Mouse (Mus musculus): Measurements from ENCODE around the gene Rab6a. TPM values are rescaled to one million over a fixed set of nuclear protein-coding genes. Genes with fewer than 3 reads are reported as not detected.
"Not testable (repeated sequence)": the region's sequence is repeated elsewhere in the genome, so short reads cannot be mapped to it uniquely, and the experiment has no call there.

The Rab6a gene
- polyA plus RNA-seq (2012; ENCODE audit: insufficient read depth, insufficient read length, missing spikeins) = 56.8 and 70.0 TPM in 2 replicates

GRCm38 (mm10) chr7:100607214-100608129, at the start of gene Rab6a:
TSS of gene Rab6a (plus strand) at chr7:100607410.
- H3K4me1 ChIP-seq (ENCODE audit: control insufficient read depth, insufficient read depth, insufficient read length, low read length) = no peaks in the 10 kb centered on the region
- H3K27ac ChIP-seq (replicated peaks; ENCODE audit: low read depth, low read length) = peak within 1 kb of the TSS; percentile 83
- H3K4me3 ChIP-seq (ENCODE audit: insufficient read depth, low read depth, low read length) = peak within 1 kb of the TSS; percentile 84

GRCm38 (mm10) chr7:100559331-100559730, 47.9 kb upstream of the Rab6a start:
- Histone ChIP-seq H3K4me1 (ENCODE audit: control insufficient read depth, insufficient read depth, insufficient read length, low read length) (no peaks in the 10 kb centered on the region), H3K27ac (replicated peaks; ENCODE audit: low read depth, low read length) (no peak overlapping the region), H3K4me3 (ENCODE audit: insufficient read depth, low read depth, low read length) (no peak overlapping the region)

- no peaks in the 10 kb centered on the region for H3K4me1 ChIP-seq (ENCODE audit: control insufficient read depth, insufficient read depth, insufficient read length, low read length)
- H3K27ac ChIP-seq (replicated peaks; ENCODE audit: low read depth, low read length) = peak overlapping the region; percentile 54
- H3K4me3 ChIP-seq (ENCODE audit: insufficient read depth, low read depth, low read length) = no peak overlapping the region
Observed at GRCm38 (mm10) chr7:100561861-100562587, 45.2 kb upstream of the Rab6a start.

DNA sequence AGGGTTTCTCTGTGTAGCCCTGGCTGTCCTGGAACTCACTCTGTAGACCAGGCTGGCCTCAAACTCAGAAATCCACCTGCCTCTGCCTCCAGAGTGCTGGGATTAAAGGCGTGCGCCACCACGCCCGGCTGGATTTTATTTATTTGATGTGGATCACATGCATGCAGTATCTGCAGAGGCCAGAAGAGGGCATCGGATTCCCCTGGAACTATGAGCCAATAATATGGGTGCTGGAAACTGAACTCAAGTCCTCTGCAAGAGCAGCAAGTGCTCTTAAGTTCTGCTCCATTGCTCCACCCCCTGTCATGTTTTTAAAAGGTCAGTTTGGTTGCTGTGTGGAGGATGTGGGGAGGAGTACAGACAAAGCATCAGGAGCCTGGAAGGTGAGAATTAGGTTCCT, 40.0 kb upstream of the Rab6a start:
- H3K27ac ChIP-seq (replicated peaks; ENCODE audit: low read depth, low read length); H3K4me1 ChIP-seq (ENCODE audit: control insufficient read depth, insufficient read depth, insufficient read length, low read length): not testable (repeated sequence)

GRCm38 (mm10) chr7:100569907-100570306, 37.3 kb upstream of the Rab6a start:
- Histone ChIP-seq H3K4me3 (ENCODE audit: insufficient read depth, low read depth, low read length) (no peak overlapping the region), H3K4me1 (ENCODE audit: control insufficient read depth, insufficient read depth, insufficient read length, low read length) (no peaks in the 10 kb centered on the region)

More for the DNA sequence above, 40.0 kb upstream of the Rab6a start:
- not testable (repeated sequence) for H3K4me3 ChIP-seq (ENCODE audit: insufficient read depth, low read depth, low read length)

GRCm38 (mm10) chr7:100570930-100571715, 36.1 kb upstream of the Rab6a start:
- Histone ChIP-seq H3K4me3 (ENCODE audit: insufficient read depth, low read depth, low read length) (no peak overlapping the region), H3K27ac (replicated peaks; ENCODE audit: low read depth, low read length) (no peak overlapping the region), H3K4me1 (ENCODE audit: control insufficient read depth, insufficient read depth, insufficient read length, low read length) (no peaks in the 10 kb centered on the region)

More at GRCm38 (mm10) chr7:100569907-100570306, 37.3 kb upstream of the Rab6a start:
- no peak overlapping the region for H3K27ac ChIP-seq (replicated peaks; ENCODE audit: low read depth, low read length)

DNA sequence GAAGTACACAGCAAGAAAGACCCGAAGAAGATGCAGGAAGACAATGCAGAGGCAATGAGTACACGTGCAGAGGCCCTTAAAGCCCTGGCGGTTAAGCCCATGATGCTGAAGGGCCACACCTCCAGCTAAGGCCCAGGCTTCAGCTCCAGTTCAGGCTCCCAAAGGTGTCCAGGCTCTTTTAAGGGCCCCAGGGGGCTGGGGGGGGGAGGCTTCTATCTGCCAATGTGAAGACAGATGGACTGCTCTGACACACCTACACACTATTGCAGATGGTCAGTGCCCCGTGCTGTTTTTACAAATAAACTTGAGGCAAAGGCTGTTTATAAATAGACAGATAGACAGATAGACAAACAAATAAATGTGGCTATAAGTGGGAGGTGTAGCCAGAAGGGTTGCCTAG, 35.1 kb upstream of the Rab6a start:
- Histone ChIP-seq H3K27ac (replicated peaks; ENCODE audit: low read depth, low read length) (no peak overlapping the region), H3K4me3 (ENCODE audit: insufficient read depth, low read depth, low read length) (no peak overlapping the region), H3K4me1 (ENCODE audit: control insufficient read depth, insufficient read depth, insufficient read length, low read length) (no peaks in the 10 kb centered on the region)

DNA sequence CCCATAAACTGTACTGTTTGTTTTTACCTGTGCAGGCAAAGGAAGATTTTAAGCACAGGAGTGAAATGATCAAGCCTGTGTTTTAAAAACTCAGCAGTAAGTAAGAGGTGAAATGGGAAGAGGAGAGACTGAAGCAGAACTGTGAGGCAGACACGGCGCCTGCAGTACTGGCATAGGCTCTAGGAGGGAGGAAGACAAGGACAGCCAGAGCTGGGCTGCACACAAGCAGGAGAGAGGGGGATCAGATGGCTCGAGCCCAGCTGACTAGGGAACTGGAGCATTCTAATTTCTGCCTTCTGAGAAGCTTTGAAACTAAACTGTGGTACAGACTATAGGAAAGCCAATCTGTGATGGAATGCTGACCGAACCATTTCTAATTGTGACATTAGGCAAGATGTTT, 34.5 kb upstream of the Rab6a start:
- Histone ChIP-seq H3K4me3 (ENCODE audit: insufficient read depth, low read depth, low read length) (no peak overlapping the region), H3K4me1 (ENCODE audit: control insufficient read depth, insufficient read depth, insufficient read length, low read length) (no peaks in the 10 kb centered on the region), H3K27ac (replicated peaks; ENCODE audit: low read depth, low read length) (no peak overlapping the region)

DNA sequence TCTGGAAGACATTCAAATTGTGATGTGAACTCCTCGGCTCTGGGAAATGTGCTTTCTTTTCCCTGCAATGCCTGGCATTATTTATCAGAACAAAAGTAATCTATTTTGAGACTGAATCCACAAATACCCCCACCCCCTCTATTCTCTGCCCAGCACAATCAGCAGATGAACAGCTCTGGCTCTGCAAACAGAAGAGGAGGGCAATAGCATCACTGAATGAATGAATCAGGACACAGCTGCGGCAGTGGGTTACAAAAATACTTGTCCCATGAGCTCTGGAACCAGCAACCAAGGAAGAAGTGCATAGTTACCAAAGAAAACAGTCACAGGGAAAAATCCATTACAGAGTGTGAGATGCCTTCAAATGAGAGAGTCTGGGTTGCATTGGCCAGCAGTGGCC, 28.4 kb upstream of the Rab6a start:
- H3K4me3 ChIP-seq (ENCODE audit: insufficient read depth, low read depth, low read length) = no peak overlapping the region
- H3K4me1 ChIP-seq (ENCODE audit: control insufficient read depth, insufficient read depth, insufficient read length, low read length) = peaks cover 2% of the 10 kb centered on the region; the same call in 1 of the 2 replicates
- no peak overlapping the region for H3K27ac ChIP-seq (replicated peaks; ENCODE audit: low read depth, low read length)

DNA sequence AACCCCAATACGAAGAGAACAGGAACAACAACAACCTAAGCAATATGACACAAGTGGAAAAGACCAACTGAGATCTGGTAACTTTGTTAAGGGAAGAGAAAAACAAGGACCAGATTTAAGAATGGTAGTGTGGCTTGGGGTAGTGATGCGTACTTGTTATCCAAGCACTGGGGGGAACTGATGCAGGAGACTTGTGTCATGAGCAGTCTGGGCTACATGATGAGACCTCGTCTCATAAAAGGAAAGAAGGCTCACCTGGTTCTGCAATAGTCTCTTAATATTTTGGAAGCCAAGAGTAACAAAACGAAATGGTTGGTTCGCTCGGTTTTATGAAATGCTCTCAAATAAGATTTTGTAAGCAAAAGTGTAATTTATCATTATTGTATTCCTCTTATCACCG, 25.0 kb upstream of the Rab6a start:
- peak overlapping the region; percentile 84 for H3K4me3 ChIP-seq (ENCODE audit: insufficient read depth, low read depth, low read length)
- H3K27ac ChIP-seq (replicated peaks; ENCODE audit: low read depth, low read length) = no peak overlapping the region
- H3K4me1 ChIP-seq (ENCODE audit: control insufficient read depth, insufficient read depth, insufficient read length, low read length) = peaks cover 2% of the 10 kb centered on the region; the same call in 1 of the 2 replicates

DNA sequence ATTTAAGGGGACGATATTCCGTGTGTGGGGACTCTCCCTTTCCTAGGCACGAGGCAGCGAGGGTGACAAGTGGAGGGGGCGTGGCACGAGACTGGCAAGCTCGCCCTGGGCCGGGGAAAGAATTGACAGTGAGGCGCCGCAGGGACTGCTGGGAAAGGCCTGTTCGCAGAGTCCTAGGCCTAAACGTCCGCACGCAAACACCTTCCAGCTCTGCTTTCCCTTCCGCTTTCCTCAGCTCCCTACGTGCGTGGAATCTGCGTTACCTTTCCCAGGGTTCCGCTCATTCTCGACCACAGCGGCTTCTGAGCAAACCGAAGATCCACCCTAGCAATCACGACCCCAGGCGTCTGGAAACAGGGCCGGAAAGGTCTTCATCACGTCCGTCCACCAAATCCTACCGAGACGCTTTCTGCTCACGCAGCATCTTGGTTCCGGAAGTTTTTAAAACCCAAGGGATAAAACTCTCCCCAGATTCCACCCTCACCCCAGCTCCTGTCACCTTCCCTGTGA, 24.4 kb upstream of the Rab6a start:
- Histone ChIP-seq H3K4me1 (ENCODE audit: control insufficient read depth, insufficient read depth, insufficient read length, low read length) (peaks cover 2% of the 10 kb centered on the region; the same call in 1 of the 2 replicates), H3K27ac (replicated peaks; ENCODE audit: low read depth, low read length) (peak overlapping the region; percentile 97), H3K4me3 (ENCODE audit: insufficient read depth, low read depth, low read length) (peak overlapping the region; percentile 84)

- Histone ChIP-seq H3K27ac (replicated peaks; ENCODE audit: low read depth, low read length) (no peak overlapping the region), H3K4me1 (ENCODE audit: control insufficient read depth, insufficient read depth, insufficient read length, low read length) (no peaks in the 10 kb centered on the region), H3K4me3 (ENCODE audit: insufficient read depth, low read depth, low read length) (no peak overlapping the region)
Observed at GRCm38 (mm10) chr7:100589816-100590215, 17.4 kb upstream of the Rab6a start.

GRCm38 (mm10) chr7:100590504-100590844, 16.7 kb upstream of the Rab6a start:
- H3K4me1 ChIP-seq (ENCODE audit: control insufficient read depth, insufficient read depth, insufficient read length, low read length) = no peaks in the 10 kb centered on the region
- peak overlapping the region; percentile 95 for H3K4me3 ChIP-seq (ENCODE audit: insufficient read depth, low read depth, low read length)
- H3K27ac ChIP-seq (replicated peaks; ENCODE audit: low read depth, low read length) = peak overlapping the region; percentile 91

DNA sequence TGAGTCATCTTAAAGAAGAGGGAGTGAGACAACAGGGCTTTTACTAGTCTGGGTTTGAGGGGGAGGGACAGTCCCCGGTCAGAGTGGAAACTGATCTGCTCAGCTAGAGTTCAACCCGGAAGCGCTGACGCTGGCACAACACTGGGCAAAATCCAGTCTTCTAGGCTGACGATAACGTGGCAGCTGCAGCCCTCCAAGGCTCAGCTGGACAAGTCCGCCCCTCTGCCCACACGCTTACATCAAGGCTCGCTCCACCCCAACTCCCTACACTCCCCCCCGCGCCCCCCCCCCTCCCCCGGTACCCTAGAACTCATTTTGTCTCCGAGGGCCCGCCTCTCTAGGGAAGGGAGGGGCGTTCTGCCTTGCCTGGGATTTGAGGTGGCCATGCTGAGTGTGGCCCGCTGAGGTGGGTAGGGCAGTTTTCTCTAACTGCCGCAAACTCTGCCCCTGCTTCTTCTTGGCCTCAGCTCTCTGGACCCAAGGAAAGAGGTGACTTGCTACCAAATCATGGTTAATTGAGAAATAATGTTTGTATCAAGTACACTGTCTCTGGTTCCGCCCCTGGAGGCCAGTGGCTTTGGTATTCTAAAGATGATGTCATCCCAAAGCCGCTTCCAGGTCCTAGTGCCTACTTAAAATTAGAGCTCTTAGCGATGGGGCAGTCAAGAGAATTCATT, 16.2 kb upstream of the Rab6a start:
- Histone ChIP-seq H3K4me1 (ENCODE audit: control insufficient read depth, insufficient read depth, insufficient read length, low read length) (no peaks in the 10 kb centered on the region), H3K27ac (replicated peaks; ENCODE audit: low read depth, low read length) (peak overlapping the region; percentile 100), H3K4me3 (ENCODE audit: insufficient read depth, low read depth, low read length) (peak overlapping the region; percentile 95)
